In the genomic region with DNA sequence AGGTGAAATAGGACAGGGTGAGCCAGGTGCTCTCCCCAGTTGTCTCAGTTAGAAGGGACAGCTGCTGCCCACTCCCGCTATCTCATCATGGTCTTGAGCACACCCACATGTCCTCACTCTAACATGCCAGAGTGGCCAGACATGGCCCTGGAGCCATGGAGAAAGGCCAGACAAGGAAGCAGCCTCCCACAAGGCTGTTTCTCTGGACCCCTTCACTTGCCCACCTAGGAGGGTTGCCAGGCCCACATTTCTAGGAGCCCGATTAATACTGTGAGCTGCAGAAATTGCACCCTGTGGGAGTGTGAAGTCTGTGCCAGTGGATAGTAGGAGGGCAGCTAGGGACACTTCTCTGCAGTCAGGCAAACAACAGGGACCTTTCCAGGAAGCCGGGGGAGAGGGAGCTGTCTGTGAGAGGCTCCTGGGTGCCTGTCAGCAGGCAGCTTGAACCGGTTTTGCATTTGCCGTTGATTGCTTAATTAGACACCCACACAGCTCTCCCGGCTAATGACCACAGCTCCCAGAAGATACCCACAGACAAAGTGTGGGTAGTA, we compare ENCODE assay signal across 8 mouse cellular contexts. TPM values are rescaled to one million over a fixed set of nuclear protein-coding genes. Genes with fewer than 3 reads are reported as not detected.
DNase-seq lines count a peak whose midpoint lies in the region; ATAC-seq and TF ChIP-seq lines count a peak whose summit lies in the region.
"Had no signal": no experiment of that assay in that cellular context is flagged by ENCODE, and none has a peak within 500 bp of the region (broad histone marks: within the 10 kb centered on the region; RNA-seq: fewer than 3 reads in every experiment).

No protein-coding gene starts in this region.

- no peak overlapping the region for H3K4me2 ChIP-seq in lung, embryonic 14.5 days
- H3K4me2 ChIP-seq in kidney, postnatal 0 days (ENCODE audit: low read length): no peak overlapping the region

- no peak for TF ChIP-seq CTCF in lung, embryonic 14.5 days (IDR thresholded peaks at IDR 0.05; ENCODE audit: low read depth)
- no peak for TF ChIP-seq CTCF in lung, adult 2 months (IDR thresholded peaks at IDR 0.05; ENCODE audit: insufficient read depth, low read length)
- TF ChIP-seq CTCF in kidney, postnatal 0 days (IDR thresholded peaks at IDR 0.05; ENCODE audit: low read depth): no peak

- H3K9me3 ChIP-seq in lung, embryonic 14.5 days (ENCODE audit: low read depth, low read length): no peaks in the 10 kb centered on the region
- no peaks in the 10 kb centered on the region for H3K9me3 ChIP-seq in kidney, postnatal 0 days (replicated peaks; ENCODE audit: low read length)

- ATAC-seq in lung, embryonic 14.5 days (ENCODE audit: insufficient read depth): no peak
- peak; percentile 79 for ATAC-seq in granulocyte monocyte progenitor cell, adult 5-6 weeks (replicated peaks; ENCODE audit: poor library complexity, severe bottlenecking)
- 0 out of 2 replicates have a peak, but pooled peaks have one; percentile 30 for ATAC-seq in kidney, postnatal 0 days (replicated peaks; ENCODE audit: low FRiP score, low read depth)
- ATAC-seq in megakaryocyte, adult 5-6 weeks (ENCODE audit: poor library complexity, severe bottlenecking): no peak

- H3K36me3 ChIP-seq in lung, embryonic 14.5 days (ENCODE audit: insufficient read depth): no peaks in the 10 kb centered on the region
- H3K36me3 ChIP-seq in kidney, postnatal 0 days (ENCODE audit: insufficient read depth, low read length): no peaks in the 10 kb centered on the region

- TF ChIP-seq POLR2A in lung, adult 2 months (IDR thresholded peaks at IDR 0.05; ENCODE audit: borderline replicate concordance, extremely low read depth, low read depth, low read length): no peak

- 0 out of 2 replicates have a peak overlapping the region, but pooled peaks have one; percentile 20 for H3K9ac ChIP-seq in lung, embryonic 14.5 days
- 0 out of 2 replicates have a peak overlapping the region, but pooled peaks have one; percentile 4 for H3K9ac ChIP-seq in kidney, postnatal 0 days (ENCODE audit: low read depth, low read length)

- WGBS in lung, embryonic 14.5 days: 32% methylated on average over 6 of the region's 6 CpGs
- WGBS in lung, adult 2 months: 46% methylated on average over 6 of the region's 6 CpGs
- 20% methylated on average over 6 of the region's 6 CpGs for WGBS in kidney, postnatal 0 days

- H3K27ac ChIP-seq in lung, embryonic 14.5 days (ENCODE audit: low read depth): no peak overlapping the region
- H3K27ac ChIP-seq in kidney, postnatal 0 days: no peak overlapping the region

- no peak overlapping the region for H3K4me3 ChIP-seq in lung, embryonic 14.5 days (ENCODE audit: low read depth, low read length)
- no peak overlapping the region for H3K4me3 ChIP-seq in lung, adult 2 months (replicated peaks; ENCODE audit: extremely low read depth, low read depth, low read length)
- no peak overlapping the region for H3K4me3 ChIP-seq in kidney, postnatal 0 days (replicated peaks; ENCODE audit: low read depth, low read length)

- peaks cover 8% of the 10 kb centered on the region; the same call in 1 of the 2 replicates for H3K4me1 ChIP-seq in lung, embryonic 14.5 days (ENCODE audit: insufficient read depth)
- 0 out of 2 replicates have a peak, but pooled peaks cover 3% of the 10 kb centered on the region for H3K4me1 ChIP-seq in lung, adult 2 months (ENCODE audit: control insufficient read depth, insufficient read depth, low read length)
- H3K4me1 ChIP-seq in kidney, postnatal 0 days (replicated peaks; ENCODE audit: insufficient read depth, low read length): peaks cover 7% of the 10 kb centered on the region; the same call in 1 of the 2 replicates

- H3K27me3 ChIP-seq in lung, embryonic 14.5 days (ENCODE audit: insufficient read depth, low read length): no peaks in the 10 kb centered on the region
- no peaks in the 10 kb centered on the region for H3K27me3 ChIP-seq in kidney, postnatal 0 days (ENCODE audit: insufficient read depth, low read length)

- no peak for DNase-seq in lung, embryonic 14.5 days
- no peak for DNase-seq in lung, adult 2 months
- DNase-seq in kidney, postnatal 0 days (ENCODE audit: low spot score): peak; percentile 32
- peak; percentile 51 for DNase-seq in skeletal muscle tissue, adult 2 months (ENCODE audit: low read depth, low spot score)
- no peak for DNase-seq in embryo, embryonic 9.5 days (ENCODE audit: extremely low spot score)
- DNase-seq: thymus, adult 18-20 months had no signal

RNA-seq across cellular contexts. Expression of a gene that starts 58.5 kb away (rescaled TPM):
- 6.7 and 10.2 TPM in 2 replicates for polyA plus RNA-seq in lung, embryonic 14.5 days (2014; fragmentation: Nextera tagmentation; extraction: Ambion mirVana)
- 38.4 and 39.4 TPM in 2 replicates for polyA plus RNA-seq in lung, adult 2 months (2012; rRNA removed)
- 0.32 and 1.7 TPM in 2 replicates for total RNA-seq in granulocyte monocyte progenitor cell, adult 5-6 weeks (2014; fragmentation: Nextera tagmentation)
- 0.65 TPM in 1 of 2 replicates, not detected in the other for total RNA-seq in granulocyte monocyte progenitor cell, adult 5-6 weeks (2017)
- polyA plus RNA-seq in kidney, postnatal 0 days (2015; fragmentation: Nextera tagmentation; extraction: Ambion mirVana): 8.1 and 8.8 TPM in 2 replicates
- 0.11 and 0.21 TPM in 2 replicates for total RNA-seq in megakaryocyte, adult 5-6 weeks (2015)
- total RNA-seq in megakaryocyte, adult 5-6 weeks (2017): 0.15 and 0.33 TPM in 2 replicates

Comparison
In these comparisons a context has a peak if more than half of its experiments do, and no peak if none do; other contexts are left out.
1. ATAC-seq: peak in granulocyte monocyte progenitor cell, adult 5-6 weeks (single experiment) and kidney, postnatal 0 days (single experiment); none in lung, embryonic 14.5 days (single experiment) and megakaryocyte, adult 5-6 weeks (single experiment).
2. DNase-seq: peak in kidney, postnatal 0 days (single experiment) and skeletal muscle tissue, adult 2 months (single experiment); none in lung, embryonic 14.5 days (single experiment), lung, adult 2 months (single experiment) and embryo, embryonic 9.5 days (single experiment).